Mouse (Mus musculus) forebrain, embryonic 16.5 days (tissue): ENCODE results near the gene Mt3. TPM values are rescaled to one million over a fixed set of nuclear protein-coding genes. Genes with fewer than 3 reads are reported as not detected.

Experiments used
- ATAC-seq: fragments of 200-750 bp; cut with Nextera tagmentation; 2 replicates; pipeline ENCODE4 v1.8.0; 2017; ENCODE audit warnings: mild to moderate bottlenecking, moderate library complexity
- H3K27ac ChIP-seq: fragments of 300-500 bp; sonication (generic); 2 replicates; pipeline ENCODE4 v1.5.1; 2014; ENCODE audit warnings: low read length, control low read depth
- H3K27me3 ChIP-seq: fragments of 300-500 bp; sonication (generic); replicated peaks from 2 replicates; pipeline ENCODE4 v1.6.1; 2014; ENCODE audit warnings: low read length; ENCODE audit not compliant: control insufficient read depth, insufficient read depth
- H3K36me3 ChIP-seq: fragments of 300-500 bp; sonication (generic); 2 replicates; pipeline ENCODE4 v1.6.1; 2014; ENCODE audit not compliant: control insufficient read depth, insufficient read depth
- H3K4me1 ChIP-seq: fragments of 300-500 bp; sonication (generic); replicated peaks from 2 replicates; pipeline ENCODE4 v1.6.1; 2014; ENCODE audit warnings: low read length; ENCODE audit not compliant: control insufficient read depth, insufficient read depth
- H3K4me2 ChIP-seq: fragments of 300-500 bp; sonication (generic); 2 replicates; pipeline ENCODE4 v1.6.1; 2014; ENCODE audit warnings: mild to moderate bottlenecking, low read length, control low read depth
- H3K4me3 ChIP-seq: fragments of 300-500 bp; sonication (generic); replicated peaks from 2 replicates; pipeline ENCODE4 v1.5.1; 2014; ENCODE audit warnings: mild to moderate bottlenecking, low read length, control low read depth
- H3K9ac ChIP-seq: fragments of 300-500 bp; sonication (generic); replicated peaks from 2 replicates; pipeline ENCODE4 v1.6.1; 2014; ENCODE audit warnings: low read depth, low read length, control low read depth
- H3K9me3 ChIP-seq: fragments of 300-500 bp; sonication (generic); 2 replicates; pipeline ENCODE4 v1.6.1; 2016; ENCODE audit warnings: low read length; ENCODE audit not compliant: control insufficient read depth
- WGBS: fragments of 180-500 bp; shearing (Covaris S2); extraction: QIAGEN DNeasy Blood & Tissue Kit; methylation state at CpG from one replicate; pipeline ENCODE4 v1.1.7; 2014; 5-methylcytosine and 5-hydroxymethylcytosine counted together
- polyA plus RNA-seq: library from polyadenylated mRNA; unstranded; fragments of >200 nt; fragmentation: Nextera tagmentation; extraction: Ambion mirVana; gene quantifications from 2 replicates; pipeline ENCODE4 v1.2.1, GENCODE M21; 2015

Gene Mt3
- polyA plus RNA-seq, 1 experiment from 2014 or later, result 191 TPM

GRCm38 (mm10) chr8:94171321-94171755, 18.9 kb downstream of the Mt3 start:
- Histone ChIP-seq H3K9me3 (no peaks in the 10 kb centered on the region), H3K4me3 (no peak overlapping the region), H3K27ac (no peak overlapping the region), H3K9ac (no peak overlapping the region), H3K36me3 (no peaks in the 10 kb centered on the region), H3K4me1 (peaks cover 19% of the 10 kb centered on the region), H3K4me2 (peak overlapping the region; percentile 93; the same call in 1 of the 2 replicates), H3K27me3 (peaks cover 19% of the 10 kb centered on the region)
- 57% methylated on average over 10 of the region's 10 CpGs for WGBS
- no peak for ATAC-seq

DNA sequence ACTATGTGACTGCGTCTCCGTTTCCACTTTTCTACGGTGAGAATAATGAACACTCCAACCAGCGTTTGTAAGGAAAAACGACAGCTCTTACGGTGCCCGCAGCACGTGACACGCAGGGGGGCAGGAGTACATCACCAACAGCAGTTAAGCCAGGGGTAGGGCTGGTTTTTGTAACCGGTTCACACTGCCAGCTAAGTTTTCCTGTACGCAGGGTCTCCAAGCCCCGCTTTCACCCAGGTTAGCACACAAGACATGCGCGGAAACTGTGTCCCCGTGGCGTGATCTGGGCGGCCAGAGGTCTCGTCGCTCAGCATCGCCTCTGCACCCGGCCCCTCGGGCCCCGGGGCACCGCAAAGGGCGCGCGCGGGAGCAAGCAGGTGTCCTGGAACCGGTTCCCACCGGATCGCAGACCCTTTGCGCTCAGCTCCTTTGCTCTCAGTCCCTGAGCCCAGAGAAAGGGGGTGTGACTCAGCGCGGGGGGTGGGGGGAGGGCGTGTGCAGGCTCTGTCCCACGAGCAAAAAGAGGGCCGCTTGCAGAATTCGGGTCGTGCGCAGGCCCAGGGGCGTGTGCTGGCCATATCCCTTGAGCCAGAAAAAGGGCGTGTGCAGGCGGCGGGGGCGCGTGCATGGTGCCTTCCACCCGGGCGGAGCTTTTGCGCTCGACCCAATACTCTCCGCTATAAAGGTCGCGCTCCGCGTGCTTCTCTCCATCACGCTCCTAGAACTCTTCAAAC, 19.8 kb downstream of the Mt3 start, which contains the start of gene Mt2:
Mt2 (plus strand) TSS at position 590 of the 734 bp plus-strand sequence.
- H3K4me1 ChIP-seq, result peaks cover 19% of the 10 kb centered on the region
- H3K36me3 ChIP-seq, result no peaks in the 10 kb centered on the region
- no peaks in the 10 kb centered on the region for H3K9me3 ChIP-seq
- peaks cover 19% of the 10 kb centered on the region for H3K27me3 ChIP-seq
- peak within 1 kb of the TSS; percentile 52 for H3K4me3 ChIP-seq
- H3K9ac ChIP-seq, result peak within 1 kb of the TSS; percentile 35
- under 1% methylated on average over 55 of the region's 56 CpGs for WGBS
- H3K27ac ChIP-seq, result no peak within 1 kb of the TSS
- H3K4me2 ChIP-seq, result peak within 1 kb of the TSS; percentile 93
- peak; percentile 68 for ATAC-seq

DNA sequence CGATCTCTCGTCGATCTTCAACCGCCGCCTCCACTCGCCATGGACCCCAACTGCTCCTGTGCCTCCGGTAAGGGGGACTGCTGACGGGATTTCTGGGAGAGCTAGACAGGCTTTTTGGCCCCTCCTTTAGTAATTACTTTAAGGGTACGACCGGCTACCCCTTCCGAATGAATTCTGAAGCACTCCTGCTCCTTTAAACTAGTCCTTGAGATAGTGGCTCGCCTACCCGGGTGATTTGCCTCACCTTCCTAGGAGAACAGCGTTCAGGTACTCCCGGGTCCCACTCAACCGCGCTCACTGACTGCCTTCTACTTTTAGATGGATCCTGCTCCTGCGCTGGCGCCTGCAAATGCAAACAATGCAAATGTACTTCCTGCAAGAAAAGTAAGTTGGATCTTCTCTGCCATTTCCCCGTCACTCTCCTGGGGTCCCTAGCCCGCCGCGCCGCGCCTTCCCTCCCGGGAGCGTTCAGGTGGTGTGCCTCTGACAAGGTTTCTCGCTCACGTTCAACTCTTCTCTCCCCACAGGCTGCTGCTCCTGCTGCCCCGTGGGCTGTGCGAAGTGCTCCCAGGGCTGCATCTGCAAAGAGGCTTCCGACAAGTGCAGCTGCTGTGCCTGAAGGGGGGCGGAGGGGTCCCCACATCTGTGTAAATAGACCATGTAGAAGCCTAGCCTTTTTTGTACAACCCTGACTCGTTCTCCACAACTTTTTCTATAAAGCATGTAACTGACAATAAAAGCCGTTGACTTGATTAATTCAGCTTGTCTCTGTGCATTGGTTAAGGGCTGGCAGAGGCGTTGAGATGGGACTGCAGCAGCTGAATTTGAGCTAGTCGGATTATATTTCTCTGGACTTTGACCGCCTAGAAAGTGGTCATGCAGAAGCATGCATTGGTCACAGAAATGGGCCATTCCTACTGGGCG, 20.7 kb downstream of the Mt3 start:
- ATAC-seq, result peak; percentile 53
- H3K4me3 ChIP-seq, result peak overlapping the region; percentile 52
- peaks cover 19% of the 10 kb centered on the region for H3K4me1 ChIP-seq
- peak overlapping the region; percentile 35 for H3K9ac ChIP-seq
- H3K27me3 ChIP-seq, result peaks cover 19% of the 10 kb centered on the region
- H3K27ac ChIP-seq, result no peak overlapping the region
- 2% methylated on average over 39 of the region's 39 CpGs for WGBS
- H3K4me2 ChIP-seq, result peak overlapping the region; percentile 93
- no peaks in the 10 kb centered on the region for H3K9me3 ChIP-seq
- no peaks in the 10 kb centered on the region for H3K36me3 ChIP-seq

DNA sequence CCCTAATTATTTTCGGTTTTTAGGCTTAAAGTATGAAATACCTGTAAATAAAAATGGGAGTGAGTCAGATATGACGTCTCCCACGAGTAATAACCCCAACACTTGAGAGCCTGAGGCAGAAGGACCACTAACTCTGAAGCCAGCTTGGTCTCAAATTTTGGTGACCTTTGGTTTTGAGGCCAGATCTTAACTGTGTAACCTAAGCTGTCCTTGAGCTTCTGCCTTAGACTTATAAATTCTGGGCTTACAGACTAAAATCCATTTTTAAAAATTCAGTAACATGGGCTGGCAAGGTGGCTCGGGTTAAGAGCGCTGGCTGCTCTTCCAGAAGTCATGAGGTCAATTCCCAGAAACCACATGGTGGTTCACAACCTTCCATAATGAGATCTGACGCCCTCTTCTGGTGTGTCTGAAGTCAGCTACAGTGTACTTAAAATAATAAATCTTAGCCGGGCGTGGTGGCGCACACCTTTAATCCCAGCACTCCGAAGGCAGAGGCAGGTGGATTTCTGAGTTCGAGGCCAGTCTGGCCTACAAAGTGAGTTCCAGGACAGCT, 21.5 kb downstream of the Mt3 start:
- ATAC-seq, result no peak
- Histone ChIP-seq H3K9ac (no peak overlapping the region), H3K9me3 (no peaks in the 10 kb centered on the region), H3K27ac (no peak overlapping the region), H3K4me3 (no peak overlapping the region), H3K4me2 (no peak overlapping the region), H3K4me1 (peaks cover 24% of the 10 kb centered on the region), H3K36me3 (no peaks in the 10 kb centered on the region), H3K27me3 (peaks cover 19% of the 10 kb centered on the region)
- 52% methylated on average over 11 of the region's 11 CpGs for WGBS

GRCm38 (mm10) chr8:94174619-94175213, 22.3 kb downstream of the Mt3 start:
- H3K9ac ChIP-seq, result no peak overlapping the region
- no peak overlapping the region for H3K4me2 ChIP-seq
- H3K4me3 ChIP-seq, result no peak overlapping the region
- H3K9me3 ChIP-seq, result no peaks in the 10 kb centered on the region
- peaks cover 20% of the 10 kb centered on the region for H3K27me3 ChIP-seq
- H3K36me3 ChIP-seq, result no peaks in the 10 kb centered on the region
- H3K27ac ChIP-seq, result no peak overlapping the region
- no peak for ATAC-seq
- WGBS, result 21% methylated on average over 7 of the region's 7 CpGs
- peaks cover 32% of the 10 kb centered on the region for H3K4me1 ChIP-seq

DNA sequence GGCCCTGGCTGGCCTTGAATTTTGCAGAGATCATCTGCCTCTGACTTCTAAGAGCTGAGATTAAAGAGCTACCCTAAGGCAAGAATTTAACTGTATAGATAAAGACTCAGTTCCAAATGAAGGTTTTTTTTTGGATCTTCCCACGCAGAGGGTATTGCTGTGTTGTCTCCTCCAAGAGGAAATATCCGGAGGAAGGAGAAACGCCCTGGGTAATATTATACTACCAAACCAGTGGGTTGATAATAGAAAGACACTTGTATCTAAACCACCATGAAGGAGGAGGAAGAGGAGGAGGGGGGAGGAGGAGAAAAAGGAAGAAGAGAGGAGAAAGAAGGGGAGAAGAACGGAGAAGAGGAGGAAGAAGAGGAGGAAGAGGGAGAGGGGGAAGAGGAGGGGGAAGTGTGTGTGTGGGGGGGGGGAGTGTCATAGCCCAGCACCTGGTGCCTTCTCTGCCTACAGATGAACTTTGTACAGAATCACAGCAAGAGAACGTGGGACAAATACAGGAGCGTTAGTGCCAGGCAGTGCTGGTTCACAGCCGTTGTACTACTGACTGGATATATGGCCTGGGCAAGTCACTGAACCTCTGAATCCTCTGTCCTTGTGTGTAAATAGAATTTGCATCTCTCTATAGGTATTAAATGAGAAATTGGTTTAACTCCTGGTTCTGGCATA, 25.4 kb downstream of the Mt3 start:
- 66% methylated on average over 7 of the region's 7 CpGs for WGBS
- no peak overlapping the region for H3K9ac ChIP-seq
- H3K4me2 ChIP-seq, result no peak overlapping the region
- H3K27me3 ChIP-seq, result peaks cover 23% of the 10 kb centered on the region
- H3K9me3 ChIP-seq, result no peaks in the 10 kb centered on the region
- peaks cover 23% of the 10 kb centered on the region for H3K4me1 ChIP-seq
- no peak for ATAC-seq
- no peak overlapping the region for H3K4me3 ChIP-seq
- H3K27ac ChIP-seq, result no peak overlapping the region
- H3K36me3 ChIP-seq, result no peaks in the 10 kb centered on the region

- H3K27ac ChIP-seq, result no peak within 1 kb of the TSS
- peaks cover 23% of the 10 kb centered on the region for H3K4me1 ChIP-seq
- peaks cover 27% of the 10 kb centered on the region for H3K27me3 ChIP-seq
- peak within 1 kb of the TSS; percentile 55 for H3K4me3 ChIP-seq
- peak; percentile 90 for ATAC-seq
- no peaks in the 10 kb centered on the region for H3K36me3 ChIP-seq
- H3K9me3 ChIP-seq, result no peaks in the 10 kb centered on the region
- H3K9ac ChIP-seq, result peak within 1 kb of the TSS; percentile 57
- WGBS, result under 1% methylated on average over 50 of the region's 50 CpGs
- peak within 1 kb of the TSS; percentile 94 for H3K4me2 ChIP-seq
Measured at GRCm38 (mm10) chr8:94178857-94179712, 26.7 kb downstream of the Mt3 start, which contains the start of gene Mt1. TSS of gene Mt1 (plus strand) at chr8:94179082.
